Mouse (Mus musculus) testis, postnatal 10 days (tissue): Measurements from ENCODE around the gene Jdp2.

Experiments used
- DNase-seq: peaks from one replicate; pipeline ENCODE4 v3.0.0; 2021; ENCODE audit warnings: low spot score

Gene Jdp2

GRCm38 (mm10) chr12:85687217-85687533, 88.3 kb downstream of the Jdp2 start:
- no peak for DNase-seq

GRCm38 (mm10) chr12:85687846-85688245, 89.0 kb downstream of the Jdp2 start:
- DNase-seq: no peak
